30 mouse cellular contexts compared by ENCODE assay signal in the genomic region with DNA sequence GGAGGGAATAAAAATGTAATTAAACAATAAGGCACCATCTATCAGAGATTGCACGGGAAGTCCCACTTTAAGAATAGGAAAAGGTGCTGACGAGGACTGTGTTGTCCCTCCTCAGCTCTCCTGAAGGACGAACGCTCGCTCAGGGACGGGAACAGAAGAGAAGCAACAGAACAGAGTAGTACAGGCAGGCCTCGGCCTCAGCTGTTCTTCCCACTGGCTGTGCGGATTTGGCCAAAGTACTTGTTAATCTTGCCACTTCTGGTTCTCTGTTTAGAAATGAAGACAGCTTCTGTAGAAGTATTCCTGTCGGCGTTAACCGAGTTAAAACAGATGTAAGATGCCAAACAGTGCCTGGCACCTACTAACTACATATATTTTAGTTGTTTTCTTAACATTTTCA.
A peak's percentile ranks its signal among the peaks of the same experiment; 100 is the strongest.
DNase-seq lines count a peak whose midpoint lies in the region; ATAC-seq lines count a peak whose summit lies in the region.
"Had no signal": no experiment of that assay in that cellular context is flagged by ENCODE, and none has a peak within 500 bp of the region (broad histone marks: within the 10 kb centered on the region; RNA-seq: fewer than 3 reads in every experiment).

No protein-coding gene starts in this region.

- H3K27me3 ChIP-seq in heart, embryonic 15.5 days: no peaks in the 10 kb centered on the region
- no peaks in the 10 kb centered on the region for H3K27me3 ChIP-seq in hindbrain, embryonic 12.5 days
- no peaks in the 10 kb centered on the region for H3K27me3 ChIP-seq in hindbrain, embryonic 10.5 days (ENCODE audit: insufficient read depth, poor library complexity, severe bottlenecking)
- H3K27me3 ChIP-seq: CH12.LX; embryonic facial prominence, embryonic 12.5 days; embryonic facial prominence, embryonic 15.5 days; hindbrain, embryonic 13.5 days; intestine, embryonic 15.5 days; Patski had no signal

- peaks cover 22% of the 10 kb centered on the region for H3K4me1 ChIP-seq in heart, embryonic 15.5 days (replicated peaks)
- H3K4me1 ChIP-seq in hindbrain, embryonic 12.5 days: peaks cover 8% of the 10 kb centered on the region
- H3K4me1 ChIP-seq in hindbrain, embryonic 10.5 days (replicated peaks): peaks cover 28% of the 10 kb centered on the region
- H3K4me1 ChIP-seq: intestine, embryonic 15.5 days had no signal

- peak; percentile 76 for DNase-seq in heart, adult 11 months
- no peak for DNase-seq in heart, postnatal 36 days
- DNase-seq in heart, postnatal 25 days (ENCODE audit: low spot score): no peak
- DNase-seq in hindbrain, embryonic 10.5 days (ENCODE audit: low spot score): no peak
- DNase-seq in brain, adult 2 months (ENCODE audit: low read depth, low spot score): peak; percentile 51
- DNase-seq: adrenal gland, postnatal 10 days; adrenal gland, postnatal 36 days; B cell, adult 2 months; cerebellum, adult 11 months; cerebellum, adult 2 months; cerebellum, adult 9-11 months; cerebellum, postnatal 25 days; forebrain, postnatal 0 days; gastrocnemius, postnatal 10 days; gastrocnemius, postnatal 36 days; heart, postnatal 14 days; kidney, adult 11 months; kidney, adult 8-10 months had no signal

- H3K4me3 ChIP-seq in heart, embryonic 15.5 days: no peak overlapping the region
- no peak overlapping the region for H3K4me3 ChIP-seq in hindbrain, embryonic 12.5 days
- no peak overlapping the region for H3K4me3 ChIP-seq in hindbrain, embryonic 10.5 days
- H3K4me3 ChIP-seq: embryonic facial prominence, embryonic 12.5 days; embryonic facial prominence, embryonic 15.5 days; heart, embryonic 10.5 days; hindbrain, embryonic 13.5 days; intestine, embryonic 15.5 days had no signal

- 61% methylated on average over 11 of the region's 11 CpGs for WGBS in heart, embryonic 15.5 days
- 88% methylated on average over 11 of the region's 11 CpGs for WGBS in hindbrain, embryonic 12.5 days
- 89% methylated on average over 11 of the region's 11 CpGs for WGBS in hindbrain, embryonic 10.5 days

- ATAC-seq in heart, embryonic 15.5 days (replicated peaks; ENCODE audit: insufficient number of reproducible peaks, insufficient read depth, low FRiP score, low read depth): no peak
- ATAC-seq in hindbrain, embryonic 12.5 days (ENCODE audit: low FRiP score): no peak
- ATAC-seq: forebrain, embryonic 14.5 days; forebrain, postnatal 0 days; hindbrain, embryonic 16.5 days; intestine, embryonic 15.5 days; Patski had no signal

- no peaks in the 10 kb centered on the region for H3K9me3 ChIP-seq in heart, embryonic 15.5 days (replicated peaks)
- no peaks in the 10 kb centered on the region for H3K9me3 ChIP-seq in hindbrain, embryonic 12.5 days (replicated peaks)
- H3K9me3 ChIP-seq in hindbrain, embryonic 10.5 days: no peaks in the 10 kb centered on the region
- H3K9me3 ChIP-seq: embryonic facial prominence, embryonic 12.5 days; embryonic facial prominence, embryonic 15.5 days; G1E; heart, embryonic 10.5 days; hindbrain, embryonic 13.5 days; intestine, embryonic 15.5 days had no signal

- no peaks in the 10 kb centered on the region for H3K36me3 ChIP-seq in heart, embryonic 15.5 days
- H3K36me3 ChIP-seq in hindbrain, embryonic 12.5 days: no peaks in the 10 kb centered on the region
- no peaks in the 10 kb centered on the region for H3K36me3 ChIP-seq in hindbrain, embryonic 10.5 days
- H3K36me3 ChIP-seq: embryonic facial prominence, embryonic 12.5 days; embryonic facial prominence, embryonic 15.5 days; G1E; heart, embryonic 10.5 days; hindbrain, embryonic 13.5 days; intestine, embryonic 15.5 days had no signal

- H3K27ac ChIP-seq in heart, embryonic 15.5 days: peak overlapping the region; percentile 24; the same call in 1 of the 2 replicates
- H3K27ac ChIP-seq in hindbrain, embryonic 12.5 days: 0 out of 2 replicates have a peak overlapping the region, but pooled peaks have one; percentile 12
- H3K27ac ChIP-seq in hindbrain, embryonic 10.5 days: no peak overlapping the region
- H3K27ac ChIP-seq: embryonic facial prominence, embryonic 12.5 days; embryonic facial prominence, embryonic 15.5 days; heart, embryonic 10.5 days; hindbrain, embryonic 13.5 days; intestine, embryonic 15.5 days had no signal

- no peak overlapping the region for H3K4me2 ChIP-seq in heart, embryonic 15.5 days
- H3K4me2 ChIP-seq in hindbrain, embryonic 12.5 days (replicated peaks): no peak overlapping the region
- H3K4me2 ChIP-seq: embryonic facial prominence, embryonic 12.5 days; embryonic facial prominence, embryonic 15.5 days; hindbrain, embryonic 13.5 days; intestine, embryonic 15.5 days had no signal

- intact Hi-C loops in heart, postnatal 36 days (cut with DNase I): no loop called here
- intact Hi-C loops in heart, postnatal 25 days (cut with DNase I): no loop called here

- H3K9ac ChIP-seq in heart, embryonic 15.5 days: no peak overlapping the region
- H3K9ac ChIP-seq in hindbrain, embryonic 12.5 days: no peak overlapping the region
- H3K9ac ChIP-seq: embryonic facial prominence, embryonic 12.5 days; embryonic facial prominence, embryonic 15.5 days; forebrain, postnatal 0 days; hindbrain, embryonic 13.5 days; intestine, embryonic 15.5 days had no signal

Comparison
In these comparisons a context has a peak if more than half of its experiments do, and no peak if none do; other contexts are left out.
1. DNase-seq: peak in heart, adult 11 months (single experiment) and brain, adult 2 months (single experiment); none in heart, postnatal 36 days (0 of 2), heart, postnatal 25 days (single experiment) and hindbrain, embryonic 10.5 days (single experiment).